Mouse (Mus musculus) cerebellum, adult 8-10 months (tissue): Measurements from ENCODE around the gene Cxadr.
A peak's percentile ranks its signal among the peaks of the same experiment; 100 is the strongest.

Source experiments
- DNase-seq: peaks from one replicate; pipeline ENCODE4 v3.0.0; 2022

The Cxadr gene

DNA sequence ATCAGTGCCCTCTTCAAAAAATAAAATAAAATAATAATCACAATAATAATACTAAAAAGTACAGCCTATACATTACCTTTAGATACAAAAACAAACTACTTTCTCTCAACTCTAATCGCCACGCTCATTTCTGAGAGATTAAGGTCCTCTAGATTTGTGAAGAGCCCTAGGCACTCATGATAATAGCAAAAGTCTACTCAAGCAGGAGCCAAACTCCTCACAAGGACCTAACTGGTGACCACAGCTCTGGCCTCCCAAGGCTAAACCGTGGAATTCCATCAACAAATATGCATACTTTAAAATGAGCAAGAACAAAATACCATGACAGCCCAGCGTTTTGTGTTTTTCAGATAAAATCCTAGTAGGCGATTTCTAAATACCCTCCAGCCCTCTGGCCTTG, 71.5 kb downstream of the Cxadr start:
- no peak for DNase-seq

DNA sequence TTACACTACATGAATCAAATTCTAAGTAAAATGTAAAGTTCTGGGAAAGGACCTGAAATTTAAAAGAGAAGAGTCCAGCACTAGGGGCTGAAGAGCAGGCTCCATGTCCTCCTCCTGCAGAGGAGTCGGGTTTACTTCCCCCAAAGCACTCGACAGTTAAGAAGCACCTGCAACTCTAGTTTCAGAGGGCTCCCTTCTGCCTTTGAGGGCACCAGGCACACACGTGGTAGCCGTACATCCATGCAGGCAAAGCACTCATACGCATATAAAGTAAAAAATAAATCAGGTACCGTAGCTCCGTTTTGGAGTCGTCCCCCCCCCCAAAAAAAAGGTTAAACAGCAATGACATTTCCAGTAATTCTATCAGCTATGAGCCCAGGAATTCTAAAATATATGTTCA, 72.5 kb downstream of the Cxadr start:
- no peak for DNase-seq

DNA sequence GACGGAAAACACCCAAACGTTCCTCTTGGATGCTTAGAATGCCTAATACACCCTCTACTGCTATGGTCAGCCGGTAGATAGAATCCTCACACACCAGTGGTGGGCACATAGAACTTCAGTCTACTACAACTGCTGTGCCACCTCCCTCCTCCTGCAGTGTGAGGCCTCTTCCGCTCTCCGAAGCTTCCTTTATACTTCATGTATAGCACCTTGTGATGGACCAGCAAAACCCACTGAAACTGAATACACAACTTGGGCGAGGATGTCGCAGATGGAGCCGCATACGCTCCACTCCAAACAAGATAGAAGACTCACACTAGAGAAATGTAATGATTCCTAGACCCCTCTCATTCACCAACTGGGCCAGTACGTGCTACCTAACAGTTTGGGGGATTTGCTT, 73.9 kb downstream of the Cxadr start:
- DNase-seq, result no peak

DNA sequence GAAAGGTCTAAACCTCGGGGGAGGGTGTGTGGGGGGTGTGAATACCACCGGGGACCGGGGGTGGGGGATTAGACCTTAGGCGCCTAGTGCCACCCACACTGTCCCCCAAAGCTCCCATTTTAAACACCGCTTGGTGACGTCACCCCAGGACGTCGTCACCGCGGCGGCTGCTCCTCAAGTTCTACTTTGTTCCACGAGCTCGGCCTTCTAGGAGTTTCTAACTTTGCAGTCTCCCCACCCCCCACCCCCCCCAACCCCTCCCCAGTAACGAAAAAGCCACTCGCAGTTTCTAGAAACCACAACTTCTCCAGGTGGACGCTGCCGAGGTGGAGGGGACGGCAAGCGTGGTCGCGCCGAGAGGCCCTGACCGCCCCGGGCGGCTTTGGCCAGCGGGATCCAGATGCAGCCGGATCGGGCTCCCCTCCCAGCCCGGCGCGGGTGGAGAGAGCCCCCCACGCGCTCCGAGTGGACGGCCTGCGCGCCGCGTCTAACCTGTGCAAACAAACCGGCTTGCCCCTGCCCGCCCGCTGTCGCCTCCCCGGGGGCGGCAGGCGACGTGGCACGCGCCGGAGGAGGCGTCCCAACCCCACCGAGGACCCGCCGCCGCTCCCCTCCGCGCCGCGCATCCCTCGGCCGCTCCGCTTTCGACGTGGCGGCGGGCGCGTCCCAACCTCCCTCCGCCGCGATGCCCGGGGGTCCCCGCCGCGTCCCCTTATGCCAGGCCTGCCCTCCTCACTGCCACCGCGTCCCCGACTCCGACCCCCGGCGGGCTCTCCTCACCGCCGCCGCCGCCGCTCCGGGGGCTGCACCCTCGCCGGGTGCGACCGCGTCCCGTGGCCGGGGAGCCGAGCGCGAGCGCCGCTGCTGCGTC, 74.8 kb downstream of the Cxadr start:
- DNase-seq, result no peak

DNA sequence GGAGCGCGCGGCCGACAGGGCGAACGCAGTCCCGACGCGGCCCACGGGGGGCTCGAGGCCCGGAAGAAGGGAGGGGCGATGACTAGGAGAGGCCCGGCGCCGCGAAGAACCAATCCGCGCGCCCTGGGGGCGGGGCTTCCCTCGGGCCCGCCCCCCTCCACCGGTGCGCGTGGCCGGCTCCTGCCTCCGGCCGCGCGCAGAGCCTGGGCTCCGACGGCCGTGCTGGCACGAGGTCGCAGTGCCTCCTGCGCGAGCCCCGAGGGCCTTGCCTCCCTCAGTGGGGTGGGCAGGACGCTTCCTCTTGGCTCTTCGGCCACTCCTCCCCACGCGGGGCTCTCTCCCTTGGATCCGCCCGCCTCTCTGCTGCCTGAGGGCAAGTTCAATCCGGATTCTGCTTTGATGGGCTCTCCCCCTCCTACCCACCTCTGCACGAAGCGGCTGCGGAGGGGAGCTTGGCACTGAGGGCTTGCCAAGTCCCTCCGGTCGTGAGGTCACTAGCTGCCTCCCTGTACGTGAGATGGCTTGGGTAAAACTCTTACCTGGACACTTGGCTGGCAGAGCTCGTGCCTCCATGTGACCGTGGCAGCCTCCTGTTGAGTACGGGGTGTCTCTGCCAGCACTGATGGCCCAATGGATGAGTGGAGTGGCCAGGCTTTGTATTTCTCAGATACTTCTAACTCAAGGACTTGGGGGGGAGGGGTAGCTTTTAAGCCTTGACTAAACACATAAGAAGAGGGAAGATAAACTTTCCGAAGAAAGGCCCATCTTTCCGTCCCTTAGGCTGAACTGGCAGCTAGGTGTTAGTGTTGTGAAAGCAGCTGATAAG, 75.7 kb downstream of the Cxadr start, which contains the start of gene Btg3:
Btg3 (minus strand) TSS at position 448 of the 826 bp plus-strand sequence.
- DNase-seq, result peak; percentile 12

DNA sequence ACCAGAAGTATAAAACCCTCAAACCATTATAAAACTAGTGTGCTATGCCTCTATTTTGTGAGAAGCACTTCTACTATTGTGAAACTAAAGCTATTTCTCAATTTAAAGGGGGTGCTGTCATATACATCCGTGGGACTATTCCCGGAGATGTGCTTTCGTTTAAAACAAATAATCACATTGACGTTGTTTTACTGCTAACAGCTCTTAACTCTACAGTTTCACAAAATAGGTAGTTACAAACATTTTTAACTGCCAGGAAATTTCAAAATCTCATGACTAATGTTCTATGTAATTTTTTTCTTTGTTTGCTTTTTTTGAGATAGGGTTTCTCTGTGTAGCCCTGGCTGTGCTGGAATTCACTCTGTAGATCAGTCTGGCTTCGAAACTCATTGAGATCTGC, 77.2 kb downstream of the Cxadr start:
- DNase-seq, result no peak

DNA sequence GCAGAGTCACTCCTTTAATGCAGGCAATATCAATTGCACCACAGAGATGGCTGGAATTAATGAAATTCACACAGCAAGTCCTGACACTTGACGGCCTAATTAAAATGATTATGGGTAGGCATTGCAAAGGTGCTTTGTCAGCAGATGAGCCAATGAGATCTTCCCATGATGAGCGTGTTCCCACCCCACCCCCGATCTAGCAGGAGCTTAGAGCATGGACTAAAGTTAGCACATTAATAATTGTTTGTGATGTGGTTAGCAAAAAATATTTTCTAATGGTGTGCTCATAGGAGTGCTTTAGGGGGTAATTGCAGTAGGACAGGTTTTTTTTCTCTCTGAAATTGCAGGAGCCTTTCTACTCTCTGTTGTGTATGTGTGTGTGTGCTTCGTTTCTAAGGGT, 87.8 kb downstream of the Cxadr start:
- DNase-seq, result no peak

DNA sequence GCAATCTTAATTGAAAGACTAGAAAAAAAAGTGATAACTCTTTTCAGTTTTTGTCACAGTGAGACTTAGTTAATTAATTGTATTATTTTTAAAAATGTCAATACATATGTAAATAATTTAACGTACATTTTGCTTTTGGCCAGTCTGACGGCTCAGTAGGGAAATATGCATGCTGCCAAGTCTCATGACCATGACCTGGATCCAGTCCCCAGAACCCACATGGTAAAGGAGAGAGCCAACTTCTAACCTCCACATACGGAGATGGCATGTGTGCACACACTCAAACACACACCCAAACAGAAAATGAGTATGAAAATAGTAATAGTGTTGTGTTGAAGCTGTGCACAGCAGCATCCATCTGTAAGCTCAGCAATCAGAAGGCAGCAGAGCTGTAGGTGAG, 88.7 kb downstream of the Cxadr start:
- no peak for DNase-seq

DNA sequence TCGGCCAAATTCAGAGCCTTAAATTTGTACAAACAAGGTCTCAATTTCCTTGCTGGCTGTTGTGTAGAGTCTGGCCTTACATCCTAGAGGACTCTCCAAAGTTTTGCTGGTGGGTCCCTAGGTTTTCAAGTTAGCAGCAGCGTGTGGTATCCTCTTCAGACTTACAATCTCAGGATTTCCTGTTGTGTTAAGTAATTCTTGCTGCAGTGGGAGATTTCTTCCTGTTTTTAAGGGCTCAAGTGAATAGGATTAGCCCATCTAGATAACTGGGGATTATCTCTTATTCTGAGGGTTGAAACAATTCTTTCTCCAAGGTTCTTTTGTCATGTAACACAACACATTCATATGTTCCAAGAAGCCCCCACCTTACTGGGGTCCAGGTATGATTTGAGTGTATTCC, 90.1 kb downstream of the Cxadr start:
- no peak for DNase-seq

DNA sequence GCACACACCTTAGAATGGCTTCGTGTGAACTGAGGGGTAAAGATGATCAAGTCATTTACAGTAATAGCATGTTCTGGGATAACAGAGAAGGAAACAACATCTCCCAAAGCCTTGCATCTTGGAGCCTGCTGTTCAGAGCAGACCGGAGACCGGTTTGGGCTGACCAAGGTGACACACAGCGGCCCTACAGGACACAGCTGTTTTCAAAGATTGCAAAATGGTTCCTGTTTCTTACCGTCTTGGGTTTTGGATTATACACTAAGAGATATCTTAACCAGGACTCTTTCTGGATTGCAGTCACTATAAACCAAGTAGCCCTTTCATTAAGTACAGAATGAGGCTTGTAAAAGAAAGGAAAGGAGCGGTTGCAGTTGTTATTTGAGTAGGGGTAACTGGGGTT, 97.4 kb downstream of the Cxadr start:
- no peak for DNase-seq

DNA sequence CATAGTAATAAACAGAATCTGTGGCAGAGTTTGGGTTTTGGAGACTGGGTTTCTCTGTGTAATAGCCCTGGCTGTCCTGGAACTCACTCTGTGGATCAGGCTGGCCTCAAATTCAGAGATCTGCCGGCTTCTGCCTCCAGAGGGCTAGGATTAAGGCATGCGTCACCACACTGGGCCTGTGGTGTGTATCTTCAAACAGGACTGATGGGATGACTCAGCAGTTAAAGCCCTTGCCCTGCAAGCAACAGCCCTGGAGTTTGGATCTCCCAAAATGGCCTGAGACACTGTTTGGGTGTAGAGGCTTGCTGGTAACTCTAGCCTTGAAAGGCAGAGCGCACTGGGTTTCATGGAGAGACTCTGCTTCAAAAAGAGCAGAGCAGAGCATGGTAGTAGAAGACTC, 98.1 kb downstream of the Cxadr start:
- no peak for DNase-seq

DNA sequence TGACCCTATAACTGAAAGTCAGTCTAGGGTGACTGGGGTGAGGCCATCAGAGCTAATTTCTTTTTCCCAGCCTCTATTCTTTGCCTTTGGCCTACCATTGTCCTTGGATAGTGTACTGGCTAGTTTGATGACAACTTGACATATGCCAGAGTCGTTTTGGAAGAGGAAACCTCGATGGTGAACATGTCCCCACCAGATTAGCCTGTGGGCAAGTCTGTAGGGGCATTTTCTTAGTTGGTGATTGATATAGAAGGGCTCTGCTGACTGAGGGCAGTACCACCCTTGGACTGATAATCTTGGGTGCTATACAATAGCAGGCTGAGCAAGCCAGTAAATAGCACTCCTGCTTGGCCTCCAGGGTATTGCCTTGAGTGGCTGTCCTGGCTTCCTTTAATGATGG, 101.0 kb downstream of the Cxadr start:
- DNase-seq, result no peak

DNA sequence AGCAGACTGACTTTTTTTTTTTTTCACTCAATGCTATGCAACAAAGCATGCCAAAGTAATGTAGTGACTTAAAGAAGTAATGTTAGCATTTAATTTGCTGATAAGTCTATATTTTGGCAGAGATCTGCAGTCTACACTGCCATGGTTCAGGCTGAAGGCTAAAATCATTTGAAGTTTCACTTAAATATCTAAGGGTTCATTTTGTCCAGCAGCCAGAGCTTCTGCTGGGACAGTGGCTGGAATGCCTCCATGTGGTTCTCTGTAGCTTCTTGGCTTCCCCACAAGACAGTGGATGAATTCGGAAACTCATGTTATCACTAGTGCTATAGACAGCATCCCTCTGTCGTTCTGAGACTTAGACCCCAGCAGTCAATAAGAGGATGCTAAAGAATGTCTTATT, 105.4 kb downstream of the Cxadr start:
- no peak for DNase-seq

DNA sequence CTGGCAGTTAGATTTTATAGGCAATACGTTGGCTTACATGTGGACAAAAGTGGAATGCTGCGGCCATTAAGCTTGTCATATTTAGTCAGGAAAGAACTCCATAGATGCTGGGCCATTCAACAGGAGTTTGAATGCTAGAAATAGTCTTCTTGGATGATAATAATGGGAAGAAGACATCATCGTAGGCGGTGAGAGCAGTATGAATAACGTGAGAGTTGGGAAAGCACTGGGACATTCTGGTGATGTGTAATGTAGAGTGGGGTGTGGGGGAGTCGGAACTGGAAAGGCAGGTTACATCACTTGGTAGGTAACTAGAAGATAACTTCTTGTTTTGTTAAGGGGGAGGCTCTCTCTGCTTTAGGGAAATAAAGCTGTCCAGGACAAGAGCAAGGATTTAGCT, 106.6 kb downstream of the Cxadr start:
- DNase-seq, result no peak
